Mouse (Mus musculus) CD4-positive helper T cell, adult 2 months (primary cell): ENCODE measurements around the gene Gm45837.
"Not testable (repeated sequence)": the region's sequence is repeated elsewhere in the genome, so short reads cannot be mapped to it uniquely, and the experiment has no call there.

Source experiments
- DNase-seq: peaks from one replicate; pipeline ENCODE4 v3.0.0-alpha.2; 2012; ENCODE audit warnings: low read depth, missing footprints, low spot score

Gene Gm45837

GRCm38 (mm10) chr7:101549266-101549665, 138.6 kb downstream of the Gm45837 start:
- DNase-seq = no peak

GRCm38 (mm10) chr7:101550686-101551485, 140.2 kb downstream of the Gm45837 start:
- DNase-seq = peak; percentile 60

- DNase-seq = peak; percentile 14
Observed at GRCm38 (mm10) chr7:101551530-101551929, 140.8 kb downstream of the Gm45837 start.

GRCm38 (mm10) chr7:101555473-101555872, 144.8 kb downstream of the Gm45837 start:
- peak; percentile 80 for DNase-seq

GRCm38 (mm10) chr7:101557391-101557790, 146.7 kb downstream of the Gm45837 start:
- DNase-seq = no peak

GRCm38 (mm10) chr7:101559393-101559792, 148.7 kb downstream of the Gm45837 start:
- not testable (repeated sequence) for DNase-seq
